Mouse (Mus musculus) kidney, postnatal 4 days (tissue): ENCODE measurements around the gene Spata46.

Experiments
- DNase-seq, 2 experiments: peaks; one replicate each; pipeline ENCODE4 v3.0.0; 2021; ENCODE audit warnings: mixed read lengths in 2 of 2

Gene Spata46

GRCm38 (mm10) chr1:170308503-170308902, at the start of gene Spata46:
Spata46 (plus strand) TSS chr1:170308803.
- no peak for DNase-seq

DNA sequence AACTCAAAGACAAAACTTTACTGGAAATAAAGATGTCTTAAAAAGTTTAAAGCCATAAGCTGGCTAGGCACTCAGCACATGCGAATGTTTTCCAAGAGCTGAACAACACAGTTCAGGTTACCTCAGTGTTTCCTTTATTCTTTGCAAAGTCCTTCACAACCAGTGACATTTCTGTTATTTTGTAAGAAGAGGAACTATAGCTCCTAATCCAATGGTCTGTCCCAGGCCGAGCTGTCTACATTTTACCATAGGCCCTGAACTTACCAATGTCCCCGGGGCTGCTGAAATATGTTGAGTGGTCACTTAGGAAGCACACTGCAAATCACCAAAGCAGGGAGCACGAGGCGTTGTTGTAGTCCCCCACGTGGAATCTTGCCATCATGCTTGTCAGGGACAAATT, 38.3 kb upstream of the Spata46 start:
- no peak for DNase-seq

- no peak for DNase-seq
Observed at GRCm38 (mm10) chr1:170270696-170271095, 37.9 kb upstream of the Spata46 start.

DNA sequence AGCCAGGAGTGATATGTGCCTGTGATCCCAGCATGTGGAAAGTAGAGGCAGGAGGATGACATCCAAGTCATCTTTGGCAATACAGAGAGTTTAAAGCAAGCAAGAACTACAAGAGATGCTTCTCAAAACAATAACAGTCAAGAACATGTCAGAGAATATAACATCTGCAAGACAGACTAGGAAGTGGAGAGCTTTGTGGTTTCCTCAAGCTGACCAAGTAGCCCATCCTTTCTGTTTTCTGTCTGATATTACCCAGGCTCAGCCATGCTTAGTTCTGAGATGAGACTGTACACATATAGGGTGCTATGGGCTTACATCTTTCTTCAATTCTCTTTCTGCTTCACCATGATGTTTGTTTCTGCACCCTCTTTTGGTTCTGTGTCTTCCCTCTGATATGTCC, 35.4 kb upstream of the Spata46 start:
- no peak for DNase-seq

DNA sequence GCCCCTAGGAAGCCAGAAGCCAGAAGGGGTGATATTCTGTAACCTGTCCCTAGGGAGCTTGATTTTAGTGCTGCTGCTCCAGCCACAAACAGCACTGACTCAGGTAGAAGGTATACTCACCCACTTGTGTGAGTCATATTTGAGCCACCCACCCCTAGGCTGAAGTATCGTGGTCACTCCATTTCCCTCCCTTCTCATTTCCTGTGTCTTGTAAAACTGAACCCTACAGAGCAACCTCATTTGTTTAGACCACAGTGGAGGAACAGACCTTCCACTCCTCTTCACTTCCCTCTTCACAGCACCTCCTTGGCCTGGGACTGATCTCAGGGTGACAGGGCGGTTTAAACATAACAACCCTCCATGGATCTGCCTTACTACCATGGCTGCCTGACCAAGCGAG, 31.6 kb upstream of the Spata46 start, which contains the start of gene Sh2d1b1:
Sh2d1b1 (plus strand) TSS at position 305 of the 400 bp plus-strand sequence.
- DNase-seq: no peak

DNA sequence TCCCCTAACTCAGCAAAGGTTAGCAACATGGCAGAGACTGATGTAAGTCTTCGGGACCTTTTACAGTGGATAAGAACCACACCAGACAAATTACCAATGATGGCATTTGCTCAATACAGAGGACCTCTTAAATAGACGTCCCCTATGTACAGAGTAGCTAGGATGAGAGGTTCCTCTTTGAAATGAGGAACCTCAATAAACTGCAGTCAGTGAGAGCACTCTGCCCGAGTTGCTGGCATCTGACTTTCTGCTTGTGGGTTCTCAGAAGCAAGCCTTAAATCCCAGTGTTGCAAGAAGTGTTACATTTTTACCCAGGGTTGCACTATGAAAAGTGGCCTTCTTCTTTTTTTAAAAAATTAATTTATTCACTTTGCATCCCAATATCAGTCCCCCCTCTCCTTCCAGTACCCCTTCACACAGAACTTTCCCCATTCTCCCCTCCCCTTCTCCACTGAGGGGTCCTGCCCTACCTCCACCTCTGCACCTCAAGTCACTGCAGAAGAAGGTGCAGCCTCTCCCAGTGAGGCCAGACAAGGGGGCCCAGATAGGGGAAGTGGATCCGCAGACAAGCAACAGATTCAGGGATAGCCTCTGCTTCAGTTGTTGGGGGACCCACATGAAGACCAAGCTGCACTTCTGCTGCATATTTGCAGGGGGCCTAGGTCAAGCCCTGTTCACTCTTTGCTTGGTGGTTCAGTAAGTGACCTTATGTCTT, 26.0 kb upstream of the Spata46 start:
- no peak for DNase-seq

DNA sequence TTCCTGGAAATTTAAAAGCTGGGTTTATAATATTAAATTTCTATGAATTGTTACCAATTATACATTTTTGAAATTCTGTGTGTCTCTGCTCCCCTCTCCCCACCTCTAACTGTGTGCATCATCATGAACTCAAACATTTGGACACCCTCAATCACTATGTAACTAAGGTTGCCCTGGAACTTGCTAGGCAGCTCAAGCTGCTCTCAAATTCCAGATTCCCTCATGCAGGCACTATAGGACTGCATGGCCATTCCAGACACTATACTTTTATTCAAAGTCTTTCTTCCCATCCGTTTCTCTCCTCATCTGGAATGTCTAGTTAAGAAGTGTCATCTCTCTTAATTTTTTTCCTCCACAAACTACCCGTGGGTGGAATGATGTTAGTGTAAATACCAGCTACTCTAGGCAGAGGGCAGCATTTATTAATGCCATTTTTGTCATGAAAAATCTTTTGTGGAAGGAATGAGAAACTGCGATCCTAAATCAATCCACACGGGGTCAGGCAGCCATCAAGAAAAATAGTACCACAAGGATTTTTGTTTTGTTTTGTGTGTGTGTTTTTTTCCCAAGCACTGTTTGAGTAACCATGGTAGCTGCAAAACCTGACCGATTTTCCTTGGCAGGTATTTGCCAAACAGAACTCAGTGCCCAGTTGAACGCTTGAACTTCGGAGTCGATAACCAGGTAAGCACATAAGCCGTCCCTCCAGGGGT, 16.2 kb upstream of the Spata46 start:
- DNase-seq: peak; percentile 52 to 69

- DNase-seq: no peak
Observed at GRCm38 (mm10) chr1:170293257-170293656, 15.3 kb upstream of the Spata46 start.

DNA sequence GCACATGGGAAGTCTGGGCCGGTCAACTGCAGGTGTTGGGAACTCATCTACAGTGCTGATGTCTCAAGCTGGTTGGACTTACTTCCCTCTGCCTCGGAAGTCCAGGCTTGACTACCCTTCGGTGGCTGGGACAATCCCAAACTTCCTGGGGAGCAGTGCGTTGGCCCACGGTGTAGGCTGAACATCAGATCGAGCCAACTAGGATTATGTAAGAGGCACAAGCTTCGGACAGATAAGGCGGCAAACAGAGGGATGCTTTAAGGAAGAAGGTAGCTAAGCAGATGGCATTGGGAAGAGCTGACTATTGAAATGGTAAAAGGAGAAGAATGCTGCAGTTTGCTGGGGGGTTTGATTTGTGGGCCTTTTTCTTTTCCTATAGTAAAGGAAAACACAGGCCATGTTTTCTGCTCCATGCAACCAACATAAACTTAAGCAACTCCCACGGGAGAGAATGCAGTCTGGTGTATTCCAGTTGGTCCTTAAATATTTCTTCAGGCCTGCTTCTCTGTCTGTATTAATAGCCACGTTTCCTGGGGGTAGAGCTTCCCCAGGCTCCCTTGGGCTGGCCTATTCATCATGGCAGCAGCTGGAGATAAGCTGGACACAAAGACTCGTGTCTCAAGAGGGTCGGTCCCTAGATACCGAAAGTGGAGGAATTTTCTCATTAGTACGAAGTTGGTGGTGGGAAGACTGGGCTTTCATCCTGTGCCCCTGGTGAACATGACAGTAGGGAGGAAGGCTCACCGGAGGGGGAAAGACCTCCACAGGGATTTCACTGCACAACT, 13.6 kb upstream of the Spata46 start:
- no peak for DNase-seq

DNA sequence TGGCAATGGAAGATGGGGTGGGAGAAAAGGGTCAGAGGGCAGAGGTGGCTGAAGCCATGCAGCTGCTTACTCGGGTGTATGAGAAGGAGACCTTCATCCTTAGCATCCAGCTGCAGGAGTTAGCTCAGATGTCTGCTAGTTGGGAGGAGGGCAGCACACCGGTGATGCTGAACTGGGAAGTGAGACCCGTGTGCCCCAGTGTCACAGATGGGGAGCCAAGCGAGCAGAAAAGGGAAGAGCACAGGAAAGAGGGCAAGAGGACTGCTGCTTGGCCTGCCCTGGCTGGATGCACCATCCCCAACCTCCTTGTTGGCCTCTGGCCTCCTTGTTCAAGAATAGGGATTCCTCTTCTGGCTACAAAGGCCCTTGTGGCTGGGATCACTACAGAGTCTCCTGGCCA, 9.1 kb upstream of the Spata46 start:
- no peak for DNase-seq

GRCm38 (mm10) chr1:170301686-170302085, 6.9 kb upstream of the Spata46 start:
- DNase-seq: no peak

GRCm38 (mm10) chr1:170302456-170302855, 6.1 kb upstream of the Spata46 start:
- no peak for DNase-seq

- DNase-seq: no peak
Observed at GRCm38 (mm10) chr1:170303103-170303502, 5.5 kb upstream of the Spata46 start.

GRCm38 (mm10) chr1:170305002-170305401, 3.6 kb upstream of the Spata46 start:
- no peak for DNase-seq

DNA sequence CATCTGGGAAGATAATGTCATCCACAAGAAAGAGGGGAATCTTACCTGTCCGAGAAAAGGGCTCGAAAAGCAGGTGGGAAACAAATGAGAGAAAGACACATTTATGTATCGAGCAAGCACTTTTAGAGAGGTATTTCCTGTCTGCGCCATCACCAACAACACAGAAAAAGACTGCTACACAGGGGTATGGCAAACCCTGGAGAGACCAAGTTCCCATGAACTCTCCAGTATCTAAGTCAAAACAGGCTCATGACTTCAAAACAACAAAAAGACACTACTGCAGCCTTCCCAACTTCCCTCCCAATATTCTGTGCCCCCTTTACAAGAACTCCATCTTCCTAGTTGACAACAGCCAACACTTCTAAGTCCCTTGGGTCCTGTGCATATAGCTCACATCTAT, 2.4 kb upstream of the Spata46 start, which contains the start of gene Gm7694:
Gm7694 (minus strand) TSS at position 101 of the 400 bp plus-strand sequence.
- DNase-seq: no peak

GRCm38 (mm10) chr1:170311431-170311830, 2.8 kb downstream of the Spata46 start:
- DNase-seq: no peak

DNA sequence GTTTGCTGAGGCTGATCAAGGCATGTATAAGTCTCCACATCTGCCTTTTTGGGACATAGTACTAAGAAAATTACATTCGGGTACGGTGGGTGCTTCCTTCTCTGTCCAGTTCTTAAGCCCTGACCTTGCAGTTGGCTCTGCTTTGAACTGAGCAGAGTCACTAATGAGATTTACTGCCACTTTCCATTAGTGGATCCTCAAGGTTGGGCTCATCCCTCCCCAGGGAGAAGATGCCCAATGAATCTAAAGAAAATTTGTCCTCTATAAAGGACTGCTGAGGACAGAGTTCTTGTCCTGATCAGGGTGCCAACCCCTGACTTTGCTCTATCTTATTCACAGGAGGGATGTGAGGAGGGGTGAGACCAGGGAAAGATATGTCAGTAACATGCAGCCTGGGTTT, 13.4 kb downstream of the Spata46 start:
- no peak for DNase-seq

DNA sequence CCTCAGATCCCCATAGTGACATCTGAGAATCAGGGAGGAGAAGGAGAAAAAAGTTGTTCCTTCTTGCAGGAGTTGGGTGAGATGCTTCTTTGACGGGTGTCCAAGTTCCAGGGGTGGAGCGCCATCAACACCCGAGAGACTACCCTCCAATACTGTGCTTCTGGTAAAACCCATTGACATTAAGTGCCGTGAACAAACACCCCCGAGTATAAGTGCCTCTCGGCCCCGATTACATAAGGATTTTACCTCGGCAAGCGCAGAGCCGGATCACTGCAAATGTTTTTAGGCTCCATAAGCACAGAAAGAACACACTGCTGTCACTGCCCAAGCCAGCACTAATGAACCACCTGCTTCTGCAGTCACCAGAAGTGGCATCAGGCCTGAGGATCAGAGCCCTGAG, 14.4 kb downstream of the Spata46 start:
- DNase-seq: no peak

DNA sequence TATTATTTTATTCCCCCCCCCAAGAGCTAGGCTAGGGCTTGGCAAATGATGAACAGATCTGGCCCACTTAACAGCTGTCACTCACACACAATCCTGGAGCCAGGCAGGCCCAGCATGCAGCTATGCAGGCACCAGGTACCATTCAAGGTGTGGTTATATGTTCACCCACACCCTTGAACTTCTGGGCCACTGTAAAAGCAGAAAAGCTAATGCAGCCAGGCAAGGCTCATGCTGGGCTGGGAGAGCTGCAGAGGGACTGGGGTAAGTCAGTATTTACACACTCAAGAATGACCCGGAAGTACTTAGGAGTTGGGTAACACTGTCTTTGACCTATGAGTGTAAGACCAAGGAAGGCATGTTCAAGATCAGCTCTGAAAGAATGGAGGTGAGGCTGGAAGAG, 15.7 kb downstream of the Spata46 start:
- no peak for DNase-seq

DNA sequence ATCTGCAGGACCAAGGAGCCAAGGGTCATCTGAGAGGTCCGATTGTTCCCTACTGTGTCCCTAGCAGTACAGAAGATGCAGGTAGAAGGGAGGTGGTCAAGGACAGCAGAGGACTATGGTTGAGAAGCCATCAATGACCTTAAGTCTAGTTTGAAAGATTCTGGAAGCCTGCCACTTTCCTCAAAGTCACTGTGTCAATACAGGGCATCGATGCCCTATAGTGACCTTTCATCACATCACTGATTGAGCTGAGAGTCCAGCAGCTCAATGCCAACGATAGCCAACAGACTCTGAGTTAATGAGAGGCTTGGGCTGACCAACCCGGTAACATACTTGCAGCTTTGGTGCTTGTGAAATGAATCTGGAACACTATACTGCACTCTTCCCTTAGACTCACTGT, 16.7 kb downstream of the Spata46 start:
- DNase-seq: no peak

GRCm38 (mm10) chr1:170331926-170332325, 23.3 kb downstream of the Spata46 start:
- no peak for DNase-seq

DNA sequence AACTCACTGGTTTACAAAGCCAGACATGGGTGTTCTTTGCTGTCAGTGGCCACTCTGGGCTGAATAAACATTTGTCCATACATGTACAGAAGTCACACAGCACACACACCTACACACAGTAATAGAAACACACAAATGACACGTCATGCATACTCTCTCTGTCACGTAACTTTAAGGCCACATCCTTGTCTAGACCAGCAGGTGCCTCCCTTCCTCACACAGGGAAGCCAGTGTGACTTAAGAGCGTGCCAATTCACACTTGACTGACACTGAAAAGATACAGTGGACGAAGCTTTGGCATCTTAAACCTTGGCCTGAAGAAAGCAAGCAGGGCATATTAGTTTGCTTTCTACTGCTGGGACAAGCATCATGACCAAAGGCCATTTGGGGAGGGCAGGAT, 24.2 kb downstream of the Spata46 start:
- DNase-seq: no peak

GRCm38 (mm10) chr1:170339943-170340342, 31.3 kb downstream of the Spata46 start:
- no peak for DNase-seq

GRCm38 (mm10) chr1:170343081-170343480, 34.5 kb downstream of the Spata46 start:
- DNase-seq: no peak
